Mouse (Mus musculus): ENCODE data around the gene Lce1e. TPM values are rescaled to one million over a fixed set of nuclear protein-coding genes. Genes with fewer than 3 reads are reported as not detected.

Gene Lce1e
- polyA plus RNA-seq, 1 experiment from 2014 or later: not detected

DNA sequence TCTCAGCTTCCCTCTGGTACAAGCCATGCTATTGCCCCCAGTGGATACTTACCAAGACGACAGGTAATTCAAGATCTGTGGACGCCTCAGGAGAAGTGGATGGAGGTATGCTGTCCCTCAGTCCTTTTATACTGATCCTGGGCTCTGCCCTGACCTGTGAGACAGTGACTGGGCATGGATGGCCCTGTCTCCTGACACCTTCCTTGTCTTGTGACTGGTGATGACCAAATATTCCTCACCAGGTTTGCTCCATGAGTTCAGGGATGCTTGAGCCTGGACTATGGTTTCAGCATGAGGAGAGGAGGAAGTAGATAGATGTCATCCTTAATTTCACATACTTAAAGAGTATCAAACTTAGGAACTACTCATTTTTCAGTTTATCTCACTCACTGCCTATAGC lies 21.8 kb downstream of the Lce1e start, which contains the start of gene Lce1d:
Gene Lce1d (minus strand): TSS at position 101 of the 400 bp plus-strand sequence.
- DNase-seq (ENCODE audit: low spot score): no peak
- Histone ChIP-seq H3K4me1 (replicated peaks; ENCODE audit: control insufficient read depth, insufficient read depth, low read length) (no peaks in the 10 kb centered on the region), H3K4me3 (replicated peaks; ENCODE audit: low read length) (no peak within 1 kb of the TSS), H3K4me2 (replicated peaks) (no peak within 1 kb of the TSS), H3K9ac (no peak within 1 kb of the TSS), H3K27me3 (ENCODE audit: control insufficient read depth, insufficient read depth, low read length) (no peaks in the 10 kb centered on the region), H3K36me3 (replicated peaks; ENCODE audit: control insufficient read depth, insufficient read depth) (no peaks in the 10 kb centered on the region), H3K9me3 (ENCODE audit: control insufficient read depth, low read length) (no peaks in the 10 kb centered on the region), H3K27ac (no peak within 1 kb of the TSS)
- 63% methylated on average over 2 of the region's 2 CpGs for WGBS
- no peak for ATAC-seq (ENCODE audit: low FRiP score)

DNA sequence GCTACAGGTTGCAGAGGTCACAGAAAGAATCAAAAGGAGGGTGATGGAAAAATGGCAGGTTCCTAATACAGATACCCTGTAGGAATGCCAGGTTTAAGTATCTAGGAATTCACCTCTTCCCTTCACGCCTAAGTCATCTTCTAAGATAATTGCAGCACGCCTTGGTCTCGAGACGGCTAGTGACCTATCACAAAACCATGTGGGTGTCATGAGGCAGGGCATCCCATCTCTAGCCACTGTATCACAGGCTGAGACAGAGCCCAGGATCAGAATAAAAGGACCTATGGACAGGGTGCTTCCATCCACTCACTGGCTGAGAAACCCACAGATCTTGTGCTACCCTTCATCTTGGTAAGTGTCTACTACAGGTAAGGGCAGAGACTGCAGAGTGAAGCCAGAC lies 29.9 kb downstream of the Lce1e start, which contains the start of gene Lce1c:
Gene Lce1c (plus strand): TSS at position 301 of the 400 bp plus-strand sequence.
- no peaks in the 10 kb centered on the region for H3K27me3 ChIP-seq (ENCODE audit: control insufficient read depth, insufficient read depth, low read length)
- H3K4me1 ChIP-seq (replicated peaks; ENCODE audit: control insufficient read depth, insufficient read depth, low read length): no peaks in the 10 kb centered on the region
- DNase-seq (ENCODE audit: low spot score) (no peak), ATAC-seq (ENCODE audit: low FRiP score) (no peak)
- H3K4me2 ChIP-seq (replicated peaks): no peak within 1 kb of the TSS
- H3K4me3 ChIP-seq (replicated peaks; ENCODE audit: low read length): no peak within 1 kb of the TSS
- H3K27ac ChIP-seq: no peak within 1 kb of the TSS
- no peak within 1 kb of the TSS for H3K9ac ChIP-seq
- no peaks in the 10 kb centered on the region for H3K36me3 ChIP-seq (replicated peaks; ENCODE audit: control insufficient read depth, insufficient read depth)
- H3K9me3 ChIP-seq (ENCODE audit: control insufficient read depth, low read length): no peaks in the 10 kb centered on the region
- 92% methylated on average over 4 of the region's 4 CpGs for WGBS

DNA sequence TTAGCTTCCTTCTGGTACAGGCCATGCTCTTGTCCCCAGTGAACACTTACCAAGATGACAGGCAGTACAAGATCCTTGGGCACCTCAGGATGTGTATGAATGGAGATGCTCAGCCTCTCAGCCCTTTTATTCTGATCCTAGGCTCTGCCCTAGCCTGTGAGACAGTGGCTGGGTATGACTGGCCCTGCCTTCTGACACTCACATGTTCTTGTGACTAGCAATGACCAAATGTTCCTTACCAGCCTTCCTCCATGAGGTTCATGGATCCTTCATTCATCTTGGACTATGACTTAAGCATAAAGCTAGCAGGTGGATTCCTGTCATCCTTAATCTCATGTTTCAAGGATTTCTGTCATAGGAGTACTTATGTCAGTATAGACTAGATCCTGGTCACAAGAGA lies 38.7 kb downstream of the Lce1e start, which contains the start of gene Lce1a2:
Gene Lce1a2 (minus strand): TSS at position 101 of the 400 bp plus-strand sequence.
- H3K9ac ChIP-seq: no peak within 1 kb of the TSS
- ATAC-seq (ENCODE audit: low FRiP score) (no peak), DNase-seq (ENCODE audit: low spot score) (no peak)
- H3K27me3 ChIP-seq (ENCODE audit: control insufficient read depth, insufficient read depth, low read length): no peaks in the 10 kb centered on the region
- H3K4me1 ChIP-seq (replicated peaks; ENCODE audit: control insufficient read depth, insufficient read depth, low read length): no peaks in the 10 kb centered on the region
- no peak within 1 kb of the TSS for H3K27ac ChIP-seq
- H3K36me3 ChIP-seq (replicated peaks; ENCODE audit: control insufficient read depth, insufficient read depth): no peaks in the 10 kb centered on the region
- no peak within 1 kb of the TSS for H3K4me2 ChIP-seq (replicated peaks)
- no peak within 1 kb of the TSS for H3K4me3 ChIP-seq (replicated peaks; ENCODE audit: low read length)
- H3K9me3 ChIP-seq (ENCODE audit: control insufficient read depth, low read length): no peaks in the 10 kb centered on the region

Other genes starting within 250 kb of the Lce1e start
- not detected in 2 replicates for gene Sprr1a, start 223.2 kb downstream of the Lce1e start, polyA plus RNA-seq (2014; fragmentation: Nextera tagmentation; extraction: Ambion mirVana)
- not detected in 2 replicates for gene Sprr4, start 208.6 kb downstream of the Lce1e start, polyA plus RNA-seq (2014; fragmentation: Nextera tagmentation; extraction: Ambion mirVana)
- not detected in 2 replicates for gene 2310046K23Rik, start 174.6 kb downstream of the Lce1e start, polyA plus RNA-seq (2014; fragmentation: Nextera tagmentation; extraction: Ambion mirVana)
- gene Ivl, start 135.3 kb downstream of the Lce1e start, polyA plus RNA-seq (2014; fragmentation: Nextera tagmentation; extraction: Ambion mirVana): not detected in 2 replicates
- not detected in 2 replicates for gene Smcp, start 120.1 kb downstream of the Lce1e start, polyA plus RNA-seq (2014; fragmentation: Nextera tagmentation; extraction: Ambion mirVana)
- not detected in 2 replicates for gene 2210017I01Rik, start 101.6 kb downstream of the Lce1e start, polyA plus RNA-seq (2014; fragmentation: Nextera tagmentation; extraction: Ambion mirVana)
- not detected in 2 replicates for gene Lce6a, start 87.4 kb downstream of the Lce1e start, polyA plus RNA-seq (2014; fragmentation: Nextera tagmentation; extraction: Ambion mirVana)
- gene Lce1a1, start 60.8 kb downstream of the Lce1e start, polyA plus RNA-seq (2014; fragmentation: Nextera tagmentation; extraction: Ambion mirVana): not detected in 2 replicates
- not detected in 2 replicates for gene Lce1b, start 52.1 kb downstream of the Lce1e start, polyA plus RNA-seq (2014; fragmentation: Nextera tagmentation; extraction: Ambion mirVana)
- gene Lce1a2, start 38.8 kb downstream of the Lce1e start, polyA plus RNA-seq (2014; fragmentation: Nextera tagmentation; extraction: Ambion mirVana): not detected in 2 replicates
- not detected in 2 replicates for gene Lce1c, start 29.8 kb downstream of the Lce1e start, polyA plus RNA-seq (2014; fragmentation: Nextera tagmentation; extraction: Ambion mirVana)
- gene Lce1d, start 21.9 kb downstream of the Lce1e start, polyA plus RNA-seq (2014; fragmentation: Nextera tagmentation; extraction: Ambion mirVana): not detected in 2 replicates
- not detected in 2 replicates for gene Lce1f, start 11.3 kb upstream of the Lce1e start, polyA plus RNA-seq (2014; fragmentation: Nextera tagmentation; extraction: Ambion mirVana)
- gene Gm38119, start 30.0 kb upstream of the Lce1e start, polyA plus RNA-seq (2014; fragmentation: Nextera tagmentation; extraction: Ambion mirVana): not detected in 2 replicates
- gene Lce1g, start 43.3 kb upstream of the Lce1e start, polyA plus RNA-seq (2014; fragmentation: Nextera tagmentation; extraction: Ambion mirVana): not detected in 2 replicates
- gene Lce1h, start 56.0 kb upstream of the Lce1e start, polyA plus RNA-seq (2014; fragmentation: Nextera tagmentation; extraction: Ambion mirVana): not detected in 2 replicates
- gene Lce1i, start 69.8 kb upstream of the Lce1e start, polyA plus RNA-seq (2014; fragmentation: Nextera tagmentation; extraction: Ambion mirVana): not detected in 2 replicates
- gene Lce1j, start 81.4 kb upstream of the Lce1e start, polyA plus RNA-seq (2014; fragmentation: Nextera tagmentation; extraction: Ambion mirVana): not detected in 2 replicates
- gene Lce1k, start 98.8 kb upstream of the Lce1e start, polyA plus RNA-seq (2014; fragmentation: Nextera tagmentation; extraction: Ambion mirVana): not detected in 2 replicates
- not detected in 2 replicates for gene Kprp, start 118.2 kb upstream of the Lce1e start, polyA plus RNA-seq (2014; fragmentation: Nextera tagmentation; extraction: Ambion mirVana)
- gene Lce1l, start 142.2 kb upstream of the Lce1e start, polyA plus RNA-seq (2014; fragmentation: Nextera tagmentation; extraction: Ambion mirVana): not detected in 2 replicates
- gene 2310050C09Rik, start 161.1 kb upstream of the Lce1e start, polyA plus RNA-seq (2014; fragmentation: Nextera tagmentation; extraction: Ambion mirVana): not detected in 2 replicates
- gene Lce3a, start 217.2 kb upstream of the Lce1e start, polyA plus RNA-seq (2014; fragmentation: Nextera tagmentation; extraction: Ambion mirVana): not detected in 2 replicates
- not detected in 2 replicates for gene Lce3b, start 223.9 kb upstream of the Lce1e start, polyA plus RNA-seq (2014; fragmentation: Nextera tagmentation; extraction: Ambion mirVana)
- not detected in 2 replicates for gene Lce3c, start 235.4 kb upstream of the Lce1e start, polyA plus RNA-seq (2014; fragmentation: Nextera tagmentation; extraction: Ambion mirVana)
- not detected in 2 replicates for gene Lce3d, start 248.3 kb upstream of the Lce1e start, polyA plus RNA-seq (2014; fragmentation: Nextera tagmentation; extraction: Ambion mirVana)